Mouse (Mus musculus) Muller cell, postnatal 12 days (primary cell): ENCODE measurements around the gene Ctnnbip1.
A peak's percentile ranks its signal among the peaks of the same experiment; 100 is the strongest.

Experiments
- DNase-seq: peaks from one replicate; pipeline ENCODE4 v3.0.0-alpha.2; 2015; ENCODE audit errors: inconsistent ontology term

The Ctnnbip1 gene

GRCm38 (mm10) chr4:149517868-149518340, at the start of gene Ctnnbip1:
Ctnnbip1 (plus strand) TSS chr4:149518236.
- peak; percentile 100 for DNase-seq

GRCm38 (mm10) chr4:149469557-149469956, 48.5 kb upstream of the Ctnnbip1 start:
- no peak for DNase-seq

GRCm38 (mm10) chr4:149475096-149475495, 42.9 kb upstream of the Ctnnbip1 start:
- DNase-seq, result no peak

GRCm38 (mm10) chr4:149477078-149477477, 41.0 kb upstream of the Ctnnbip1 start, which contains the start of gene Tmem274:
Tmem274 (plus strand) TSS chr4:149477378.
- DNase-seq, result no peak

- no peak for DNase-seq
Measured at GRCm38 (mm10) chr4:149484566-149484965, 33.5 kb upstream of the Ctnnbip1 start.

- peak; percentile 97 for DNase-seq
Measured at GRCm38 (mm10) chr4:149485053-149485824, 32.8 kb upstream of the Ctnnbip1 start, which contains the start of the genes Nmnat1 and Lzic. Nmnat1 (minus strand) TSS chr4:149485202. Lzic (plus strand) TSS chr4:149485229.

- peak; percentile 52 for DNase-seq
Measured at GRCm38 (mm10) chr4:149485825-149486206, 32.2 kb upstream of the Ctnnbip1 start.

GRCm38 (mm10) chr4:149487729-149488128, 30.3 kb upstream of the Ctnnbip1 start:
- DNase-seq, result no peak

GRCm38 (mm10) chr4:149489415-149490240, 28.4 kb upstream of the Ctnnbip1 start:
- DNase-seq, result no peak

- DNase-seq, result no peak
Measured at GRCm38 (mm10) chr4:149491151-149491550, 26.9 kb upstream of the Ctnnbip1 start.

GRCm38 (mm10) chr4:149496612-149497011, 21.4 kb upstream of the Ctnnbip1 start:
- peak; percentile 85 for DNase-seq

GRCm38 (mm10) chr4:149498901-149499300, 19.1 kb upstream of the Ctnnbip1 start:
- DNase-seq, result no peak

GRCm38 (mm10) chr4:149499790-149500189, 18.2 kb upstream of the Ctnnbip1 start:
- no peak for DNase-seq

- no peak for DNase-seq
Measured at GRCm38 (mm10) chr4:149504363-149504762, 13.7 kb upstream of the Ctnnbip1 start.

GRCm38 (mm10) chr4:149504858-149505257, 13.2 kb upstream of the Ctnnbip1 start:
- DNase-seq, result peak; percentile 61

GRCm38 (mm10) chr4:149505261-149505967, 12.6 kb upstream of the Ctnnbip1 start:
- peak; percentile 62 for DNase-seq

- DNase-seq, result peak; percentile 90
Measured at GRCm38 (mm10) chr4:149506904-149507303, 11.1 kb upstream of the Ctnnbip1 start.

GRCm38 (mm10) chr4:149511221-149511646, 6.8 kb upstream of the Ctnnbip1 start:
- DNase-seq, result no peak

- DNase-seq, result no peak
Measured at GRCm38 (mm10) chr4:149512072-149512471, 6.0 kb upstream of the Ctnnbip1 start.

- DNase-seq, result no peak
Measured at GRCm38 (mm10) chr4:149515706-149516105, 2.3 kb upstream of the Ctnnbip1 start.

- DNase-seq, result no peak
Measured at GRCm38 (mm10) chr4:149518351-149519220, 550 bp downstream of the Ctnnbip1 start.
